Mouse (Mus musculus): Measurements from ENCODE around the gene Vgll4. TPM values are rescaled to one million over a fixed set of nuclear protein-coding genes. Genes with fewer than 3 reads are reported as not detected.

The Vgll4 gene
- polyA plus RNA-seq, 1 experiment, result 36.4 TPM

DNA sequence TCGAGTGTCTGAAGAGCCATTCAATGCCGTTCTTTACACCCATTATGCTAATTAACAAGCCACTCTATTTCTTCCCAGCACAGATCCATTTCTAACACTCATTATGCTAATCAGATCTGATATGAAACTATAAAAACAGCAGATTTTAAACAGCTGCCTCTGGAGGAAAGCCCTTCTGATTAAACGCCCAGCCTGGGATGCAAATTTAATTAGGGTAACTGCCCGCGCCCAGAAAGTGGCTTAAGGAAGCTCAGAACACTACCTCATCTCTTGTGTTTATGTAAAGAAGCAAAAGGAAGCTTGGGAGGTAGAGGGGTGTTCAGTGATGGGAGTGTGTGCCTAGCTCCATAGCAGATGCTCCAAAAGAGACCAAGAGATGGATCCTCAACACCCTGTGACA lies 17.4 kb downstream of the Vgll4 start:
- Histone ChIP-seq H3K27ac (ENCODE audit: insufficient read depth, low read length) (no peak overlapping the region), H3K4me3 (ENCODE audit: insufficient read depth, low read length) (no peak overlapping the region), H3K4me1 (ENCODE audit: control insufficient read depth, insufficient read depth, low read length) (peaks cover 8% of the 10 kb centered on the region)
- TF ChIP-seq POLR2A (IDR thresholded peaks at IDR 0.05; ENCODE audit: low read depth, low read length) (no peak), CTCF (IDR thresholded peaks at IDR 0.05; ENCODE audit: borderline replicate concordance, insufficient read depth, low read length) (no peak)

DNA sequence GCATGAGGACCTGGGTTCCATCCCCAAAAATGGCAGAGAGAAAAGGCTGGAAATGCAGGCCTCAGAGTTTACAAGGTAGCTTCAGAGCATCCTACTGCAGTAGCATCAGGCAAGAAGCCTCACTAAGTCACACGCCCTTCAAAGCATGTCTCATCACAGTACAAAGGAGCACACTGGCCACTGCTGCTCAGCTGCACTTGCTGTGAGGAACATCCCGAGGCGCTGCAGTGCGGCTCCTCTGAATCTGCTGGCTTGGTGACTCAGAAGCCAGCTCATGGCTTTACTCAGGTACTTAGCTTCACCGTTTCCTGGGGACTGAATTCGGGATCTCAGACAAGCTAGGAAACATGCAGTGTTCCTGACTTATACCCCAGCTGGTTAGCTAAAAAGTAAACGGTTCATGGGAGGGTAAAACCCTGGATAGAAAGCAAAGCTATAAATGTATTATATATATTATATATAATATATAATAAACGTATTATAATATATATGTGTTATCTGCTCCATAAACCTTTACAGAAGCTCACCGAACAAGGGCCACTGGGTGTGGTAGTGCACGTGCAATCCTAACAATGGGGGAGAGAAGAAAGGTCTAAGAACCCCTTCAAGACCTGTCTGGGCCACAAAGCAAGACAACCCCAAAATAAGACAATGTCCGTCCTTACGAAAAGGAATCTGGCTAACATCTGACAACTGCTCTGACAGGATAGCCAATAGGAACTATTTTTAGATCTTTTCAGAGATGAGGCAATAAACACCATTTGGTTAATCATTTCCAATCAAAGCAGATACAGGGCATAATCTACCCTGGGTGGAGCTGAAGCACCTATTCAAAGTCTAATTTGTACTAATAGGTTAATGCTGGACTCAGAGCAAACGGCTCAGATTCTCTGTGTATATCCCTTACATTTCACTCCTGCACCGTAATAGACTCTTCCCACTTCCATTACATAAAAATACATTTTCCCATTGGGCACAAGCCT lies 25.0 kb downstream of the Vgll4 start:
- H3K4me3 ChIP-seq (ENCODE audit: insufficient read depth, low read length), result no peak overlapping the region
- H3K4me1 ChIP-seq (ENCODE audit: control insufficient read depth, insufficient read depth, low read length), result peaks cover 22% of the 10 kb centered on the region
- no peak overlapping the region for H3K27ac ChIP-seq (ENCODE audit: insufficient read depth, low read length)
- TF ChIP-seq CTCF (IDR thresholded peaks at IDR 0.05; ENCODE audit: borderline replicate concordance, insufficient read depth, low read length) (no peak), POLR2A (IDR thresholded peaks at IDR 0.05; ENCODE audit: low read depth, low read length) (no peak)

DNA sequence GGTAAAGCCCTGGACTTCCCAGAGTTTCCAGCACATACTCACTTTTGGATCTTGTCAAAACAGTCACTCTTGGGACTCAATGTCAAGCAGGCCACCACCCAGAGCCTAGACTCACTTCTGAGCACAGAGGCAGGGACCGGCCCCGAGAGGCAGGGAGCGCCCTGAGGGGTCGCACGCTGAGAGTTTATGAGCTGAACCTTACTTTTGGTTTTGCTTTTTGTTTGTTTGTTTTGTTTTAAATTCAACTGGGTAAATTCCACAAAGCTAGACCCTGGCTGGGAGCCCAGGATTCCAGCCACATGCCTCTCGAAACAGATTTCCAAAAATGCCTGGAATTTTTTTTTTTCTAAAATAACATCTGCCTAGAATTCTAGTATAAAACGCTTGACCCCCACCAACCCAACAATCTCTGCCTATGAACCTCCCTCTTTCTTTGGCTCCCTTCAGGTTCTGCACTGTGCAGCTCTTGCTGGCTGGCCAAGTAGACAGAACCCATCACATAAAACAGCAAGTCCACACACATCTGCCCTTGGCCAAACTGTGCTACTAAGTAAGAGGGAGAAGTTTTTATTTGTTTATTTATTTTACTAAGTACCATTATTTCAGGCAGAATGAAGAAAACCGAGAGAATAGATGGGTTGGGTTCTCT lies 28.5 kb downstream of the Vgll4 start:
- Histone ChIP-seq H3K4me1 (ENCODE audit: control insufficient read depth, insufficient read depth, low read length) (peaks cover 9% of the 10 kb centered on the region), H3K4me3 (ENCODE audit: insufficient read depth, low read length) (no peak overlapping the region), H3K27ac (ENCODE audit: insufficient read depth, low read length) (peak overlapping the region; percentile 35; the same call in 1 of the 2 replicates)
- TF ChIP-seq POLR2A (IDR thresholded peaks at IDR 0.05; ENCODE audit: low read depth, low read length), result no peak
- no peak for TF ChIP-seq CTCF (IDR thresholded peaks at IDR 0.05; ENCODE audit: borderline replicate concordance, insufficient read depth, low read length)

DNA sequence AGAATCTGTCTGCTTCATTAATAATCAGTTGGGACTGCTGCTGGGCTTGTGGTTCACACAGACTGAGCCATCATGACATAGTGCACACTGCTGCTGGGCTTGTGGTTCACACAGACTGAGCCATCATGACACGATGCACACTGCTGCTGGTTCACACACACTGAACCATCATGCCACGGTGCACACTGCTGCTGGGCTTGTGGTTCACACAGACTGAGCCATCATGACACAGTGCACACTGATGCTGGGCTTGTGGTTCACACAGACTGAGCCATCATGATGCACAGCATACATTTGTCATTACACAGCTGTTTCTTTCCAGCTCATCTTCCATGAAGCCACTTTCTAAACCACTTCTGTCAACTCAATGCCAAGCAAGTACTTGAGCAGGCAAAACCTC lies 30.1 kb downstream of the Vgll4 start:
- H3K4me3 ChIP-seq (ENCODE audit: insufficient read depth, low read length), result no peak overlapping the region
- peak; percentile 11; the same call in 1 of the 2 replicates for TF ChIP-seq CTCF (IDR thresholded peaks at IDR 0.05; ENCODE audit: borderline replicate concordance, insufficient read depth, low read length)
- TF ChIP-seq POLR2A (IDR thresholded peaks at IDR 0.05; ENCODE audit: low read depth, low read length), result no peak
- peaks cover 9% of the 10 kb centered on the region for H3K4me1 ChIP-seq (ENCODE audit: control insufficient read depth, insufficient read depth, low read length)
- H3K27ac ChIP-seq (ENCODE audit: insufficient read depth, low read length), result no peak overlapping the region

DNA sequence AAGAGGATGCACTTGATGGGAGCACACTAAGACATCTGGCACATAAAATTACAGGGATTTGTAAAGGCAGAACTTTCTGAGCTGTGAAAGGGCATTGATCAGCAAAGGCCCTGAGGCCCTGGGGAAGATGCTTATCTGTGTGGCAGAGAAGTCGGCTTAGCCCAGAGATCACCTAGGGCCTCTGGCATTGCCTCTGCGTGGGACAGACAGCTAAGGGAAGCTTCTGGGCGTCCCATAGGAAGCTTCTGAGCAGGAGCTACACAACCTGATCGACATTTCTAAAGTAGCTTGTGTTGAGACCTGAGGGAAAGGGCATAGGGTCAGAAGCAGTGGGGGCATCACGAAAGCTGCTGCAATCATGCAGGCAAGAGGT lies 32.9 kb downstream of the Vgll4 start:
- Histone ChIP-seq H3K27ac (ENCODE audit: insufficient read depth, low read length) (no peak overlapping the region), H3K4me1 (ENCODE audit: control insufficient read depth, insufficient read depth, low read length) (peaks cover 8% of the 10 kb centered on the region), H3K4me3 (ENCODE audit: insufficient read depth, low read length) (no peak overlapping the region)
- TF ChIP-seq CTCF (IDR thresholded peaks at IDR 0.05; ENCODE audit: borderline replicate concordance, insufficient read depth, low read length) (no peak), POLR2A (IDR thresholded peaks at IDR 0.05; ENCODE audit: low read depth, low read length) (no peak)

DNA sequence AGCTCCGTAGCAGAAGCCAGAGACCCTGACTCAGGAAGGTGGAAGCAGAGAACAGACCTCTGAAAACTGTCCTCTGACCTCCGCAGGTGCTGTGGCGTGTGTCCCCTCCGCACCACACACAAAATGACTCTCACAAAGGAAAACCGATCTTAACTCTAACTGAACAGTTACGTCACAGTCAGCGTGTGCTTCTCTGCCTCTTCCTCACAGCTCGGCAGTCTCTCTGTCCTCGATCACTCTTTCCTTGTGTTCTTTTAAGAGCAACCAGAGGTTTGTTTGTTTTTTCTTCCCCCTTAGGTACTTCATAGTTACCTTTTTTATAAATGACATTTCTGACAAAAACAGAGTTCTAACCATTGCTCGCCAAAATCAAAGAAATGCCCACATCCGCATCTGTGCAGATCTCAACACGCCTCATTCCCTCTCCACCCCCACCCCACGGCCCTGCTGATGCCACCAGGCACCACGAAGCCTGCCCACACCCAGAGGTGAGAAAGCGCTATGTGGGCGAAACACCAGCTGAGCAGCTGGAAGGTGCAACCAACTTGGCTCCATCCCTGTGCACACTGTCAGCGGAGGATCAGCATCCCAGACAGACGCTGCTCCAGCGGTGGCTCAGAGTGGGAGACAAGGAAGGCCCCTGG lies 33.4 kb downstream of the Vgll4 start:
- TF ChIP-seq POLR2A (IDR thresholded peaks at IDR 0.05; ENCODE audit: low read depth, low read length) (no peak), CTCF (IDR thresholded peaks at IDR 0.05; ENCODE audit: borderline replicate concordance, insufficient read depth, low read length) (no peak)
- Histone ChIP-seq H3K4me3 (ENCODE audit: insufficient read depth, low read length) (no peak overlapping the region), H3K27ac (ENCODE audit: insufficient read depth, low read length) (no peak overlapping the region)

DNA sequence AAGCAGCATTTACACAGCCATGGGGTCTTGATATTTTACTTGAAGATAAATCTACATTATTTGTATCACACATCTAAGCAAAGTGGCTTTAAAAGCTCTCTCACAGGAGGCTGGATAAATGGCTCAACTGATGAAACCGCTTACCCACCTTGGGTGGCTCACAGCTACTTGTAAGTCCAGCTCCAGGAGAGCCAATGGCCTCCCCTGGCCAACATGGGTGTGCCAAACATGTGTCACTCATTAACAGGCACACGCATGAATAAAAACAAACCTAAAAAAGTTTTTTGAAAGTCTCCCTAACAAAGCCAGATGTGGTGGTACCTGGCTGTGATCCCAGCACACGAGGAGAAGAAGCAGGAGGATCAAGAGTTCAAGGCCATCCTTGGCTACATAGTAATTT lies 34.4 kb downstream of the Vgll4 start:
- no peak overlapping the region for H3K4me3 ChIP-seq (ENCODE audit: insufficient read depth, low read length)
- H3K27ac ChIP-seq (ENCODE audit: insufficient read depth, low read length), result no peak overlapping the region
- H3K4me1 ChIP-seq (ENCODE audit: control insufficient read depth, insufficient read depth, low read length), result peaks cover 5% of the 10 kb centered on the region; the same call in 1 of the 2 replicates
- TF ChIP-seq POLR2A (IDR thresholded peaks at IDR 0.05; ENCODE audit: low read depth, low read length), result no peak
- no peak for TF ChIP-seq CTCF (IDR thresholded peaks at IDR 0.05; ENCODE audit: borderline replicate concordance, insufficient read depth, low read length)

More for the DNA sequence above, 33.4 kb downstream of the Vgll4 start:
- peaks cover 5% of the 10 kb centered on the region; the same call in 1 of the 2 replicates for H3K4me1 ChIP-seq (ENCODE audit: control insufficient read depth, insufficient read depth, low read length)

DNA sequence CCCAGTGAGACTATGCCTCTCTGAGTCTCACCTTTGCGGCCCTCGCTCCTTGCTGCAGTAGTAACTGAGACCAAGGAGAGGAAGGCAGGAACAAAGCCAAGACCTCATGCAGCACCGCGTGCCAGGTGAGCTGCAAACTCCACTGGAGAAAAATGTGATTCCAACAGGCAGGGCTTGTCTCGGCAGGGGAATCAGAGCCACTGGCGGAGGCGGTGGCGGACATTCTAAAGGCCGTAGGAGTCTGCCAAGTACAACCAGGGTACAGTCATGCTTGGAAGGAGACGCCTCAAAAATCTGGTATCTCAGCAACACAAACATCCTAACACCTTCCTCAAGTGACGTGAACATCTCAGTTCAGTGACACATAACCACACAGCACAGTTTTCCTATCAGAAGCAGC lies 35.7 kb downstream of the Vgll4 start:
- Histone ChIP-seq H3K4me1 (ENCODE audit: control insufficient read depth, insufficient read depth, low read length) (peaks cover 5% of the 10 kb centered on the region; the same call in 1 of the 2 replicates), H3K27ac (ENCODE audit: insufficient read depth, low read length) (no peak overlapping the region), H3K4me3 (ENCODE audit: insufficient read depth, low read length) (no peak overlapping the region)
- no peak for TF ChIP-seq POLR2A (IDR thresholded peaks at IDR 0.05; ENCODE audit: low read depth, low read length)
- no peak for TF ChIP-seq CTCF (IDR thresholded peaks at IDR 0.05; ENCODE audit: borderline replicate concordance, insufficient read depth, low read length)

DNA sequence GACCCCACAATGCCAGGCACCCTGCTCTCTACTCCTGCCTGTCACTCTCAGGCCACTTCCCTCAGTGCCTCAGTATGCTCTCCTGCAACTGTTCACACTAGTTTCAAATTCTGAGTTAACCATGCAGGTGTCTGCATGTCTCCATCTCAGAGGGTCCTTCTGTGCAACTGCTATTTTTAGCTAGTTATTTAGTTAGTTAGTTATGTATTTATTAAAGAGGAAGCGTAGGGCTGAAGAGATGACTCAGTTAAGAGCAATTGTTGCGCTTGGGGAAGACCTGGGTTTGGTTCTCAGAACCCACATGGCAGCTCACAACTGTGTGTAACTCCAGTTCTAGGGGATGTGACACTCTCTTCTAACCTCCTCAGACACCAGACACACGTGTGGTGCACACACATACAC lies 36.8 kb downstream of the Vgll4 start:
- no peak overlapping the region for H3K27ac ChIP-seq (ENCODE audit: insufficient read depth, low read length)
- no peak overlapping the region for H3K4me3 ChIP-seq (ENCODE audit: insufficient read depth, low read length)
- peaks cover 5% of the 10 kb centered on the region; the same call in 1 of the 2 replicates for H3K4me1 ChIP-seq (ENCODE audit: control insufficient read depth, insufficient read depth, low read length)
- TF ChIP-seq CTCF (IDR thresholded peaks at IDR 0.05; ENCODE audit: borderline replicate concordance, insufficient read depth, low read length) (no peak), POLR2A (IDR thresholded peaks at IDR 0.05; ENCODE audit: low read depth, low read length) (no peak)
